Mouse (Mus musculus): ENCODE measurements around the gene Bax. TPM values are rescaled to one million over a fixed set of nuclear protein-coding genes. Genes with fewer than 3 reads are reported as not detected.

Gene Bax
- polyA plus RNA-seq, 1 experiment from 2014 or later, result 60.8 TPM

GRCm38 (mm10) chr7:45508561-45508960, 41.9 kb upstream of the Bax start:
- Histone ChIP-seq H3K36me3 (replicated peaks; ENCODE audit: insufficient read depth, low read length) (peaks cover 20% of the 10 kb centered on the region; the same call in 1 of the 2 replicates), H3K27ac (ENCODE audit: low read depth) (peak overlapping the region; percentile 92), H3K9ac (replicated peaks) (peak overlapping the region; percentile 94), H3K4me1 (ENCODE audit: insufficient read depth) (peaks cover 23% of the 10 kb centered on the region), H3K27me3 (ENCODE audit: insufficient read depth, low read length) (no peaks in the 10 kb centered on the region), H3K4me2 (ENCODE audit: low read depth, low read length) (peak overlapping the region; percentile 93), H3K9me3 (ENCODE audit: low read length) (no peaks in the 10 kb centered on the region), H3K4me3 (ENCODE audit: low read depth, low read length) (peak overlapping the region; percentile 95)
- DNase-seq (peak; percentile 50), ATAC-seq (peak; percentile 63)
- no peak for TF ChIP-seq CTCF (IDR thresholded peaks at IDR 0.05; ENCODE audit: low read depth)
- peak; percentile 88 for TF ChIP-seq EP300 (IDR thresholded peaks at IDR 0.05; ENCODE audit: low read depth)
- 57% methylated on average over 6 of the region's 6 CpGs for WGBS (ENCODE audit: insufficient replicate concordance)

- no peak overlapping the region for H3K27ac ChIP-seq (ENCODE audit: low read depth)
- TF ChIP-seq EP300 (IDR thresholded peaks at IDR 0.05; ENCODE audit: low read depth) (no peak), CTCF (IDR thresholded peaks at IDR 0.05; ENCODE audit: low read depth) (no peak)
- peak overlapping the region; percentile 93 for H3K4me2 ChIP-seq (ENCODE audit: low read depth, low read length)
- no peaks in the 10 kb centered on the region for H3K9me3 ChIP-seq (ENCODE audit: low read length)
- WGBS (ENCODE audit: insufficient replicate concordance), result 81% methylated on average over 6 of the region's 6 CpGs
- H3K36me3 ChIP-seq (replicated peaks; ENCODE audit: insufficient read depth, low read length), result peaks cover 27% of the 10 kb centered on the region; the same call in 1 of the 2 replicates
- H3K27me3 ChIP-seq (ENCODE audit: insufficient read depth, low read length), result no peaks in the 10 kb centered on the region
- peak overlapping the region; percentile 95; the same call in 1 of the 2 replicates for H3K4me3 ChIP-seq (ENCODE audit: low read depth, low read length)
- H3K9ac ChIP-seq (replicated peaks), result peak overlapping the region; percentile 57
- DNase-seq (no peak), ATAC-seq (no peak)
- peaks cover 23% of the 10 kb centered on the region for H3K4me1 ChIP-seq (ENCODE audit: insufficient read depth)
Observed at GRCm38 (mm10) chr7:45507583-45507982, 40.9 kb upstream of the Bax start.

GRCm38 (mm10) chr7:45498427-45498826, 31.7 kb upstream of the Bax start:
- Histone ChIP-seq H3K27me3 (ENCODE audit: insufficient read depth, low read length) (no peaks in the 10 kb centered on the region), H3K9ac (replicated peaks) (no peak overlapping the region), H3K27ac (ENCODE audit: low read depth) (no peak overlapping the region), H3K4me2 (ENCODE audit: low read depth, low read length) (no peak overlapping the region), H3K4me1 (ENCODE audit: insufficient read depth) (no peaks in the 10 kb centered on the region), H3K4me3 (ENCODE audit: low read depth, low read length) (no peak overlapping the region), H3K36me3 (replicated peaks; ENCODE audit: insufficient read depth, low read length) (peaks cover 91% of the 10 kb centered on the region), H3K9me3 (ENCODE audit: low read length) (no peaks in the 10 kb centered on the region)
- no peak for DNase-seq
- no peak for ATAC-seq
- 96% methylated on average over 6 of the region's 6 CpGs for WGBS (ENCODE audit: insufficient replicate concordance)
- TF ChIP-seq EP300 (IDR thresholded peaks at IDR 0.05; ENCODE audit: low read depth), result no peak
- no peak for TF ChIP-seq CTCF (IDR thresholded peaks at IDR 0.05; ENCODE audit: low read depth)

- Histone ChIP-seq H3K9me3 (ENCODE audit: low read length) (no peaks in the 10 kb centered on the region), H3K27ac (ENCODE audit: low read depth) (no peak overlapping the region), H3K4me3 (ENCODE audit: low read depth, low read length) (no peak overlapping the region), H3K4me2 (ENCODE audit: low read depth, low read length) (no peak overlapping the region), H3K36me3 (replicated peaks; ENCODE audit: insufficient read depth, low read length) (peaks cover 66% of the 10 kb centered on the region), H3K27me3 (ENCODE audit: insufficient read depth, low read length) (no peaks in the 10 kb centered on the region), H3K9ac (replicated peaks) (no peak overlapping the region), H3K4me1 (ENCODE audit: insufficient read depth) (peaks cover 19% of the 10 kb centered on the region)
- WGBS (ENCODE audit: insufficient replicate concordance), result 83% methylated on average over 9 of the region's 9 CpGs
- no peak for TF ChIP-seq EP300 (IDR thresholded peaks at IDR 0.05; ENCODE audit: low read depth)
- no peak for TF ChIP-seq CTCF (IDR thresholded peaks at IDR 0.05; ENCODE audit: low read depth)
- DNase-seq, result no peak
- no peak for ATAC-seq
Observed at GRCm38 (mm10) chr7:45494548-45494947, 27.9 kb upstream of the Bax start.

- H3K4me1 ChIP-seq (ENCODE audit: insufficient read depth), result peaks cover 31% of the 10 kb centered on the region
- ATAC-seq (peak; percentile 66), DNase-seq (no peak)
- no peaks in the 10 kb centered on the region for H3K27me3 ChIP-seq (ENCODE audit: insufficient read depth, low read length)
- H3K9ac ChIP-seq (replicated peaks), result no peak overlapping the region
- H3K9me3 ChIP-seq (ENCODE audit: low read length), result no peaks in the 10 kb centered on the region
- no peak overlapping the region for H3K4me2 ChIP-seq (ENCODE audit: low read depth, low read length)
- H3K36me3 ChIP-seq (replicated peaks; ENCODE audit: insufficient read depth, low read length), result peaks cover 50% of the 10 kb centered on the region
- H3K4me3 ChIP-seq (ENCODE audit: low read depth, low read length), result no peak overlapping the region
- peak overlapping the region; percentile 58; the same call in 1 of the 2 replicates for H3K27ac ChIP-seq (ENCODE audit: low read depth)
- 88% methylated on average over 5 of the region's 5 CpGs for WGBS (ENCODE audit: insufficient replicate concordance)
- TF ChIP-seq EP300 (IDR thresholded peaks at IDR 0.05; ENCODE audit: low read depth) (no peak), CTCF (IDR thresholded peaks at IDR 0.05; ENCODE audit: low read depth) (no peak)
Observed at GRCm38 (mm10) chr7:45492951-45493350, 26.3 kb upstream of the Bax start.

- Histone ChIP-seq H3K4me3 (ENCODE audit: low read depth, low read length) (no peak overlapping the region), H3K9me3 (ENCODE audit: low read length) (no peaks in the 10 kb centered on the region), H3K4me2 (ENCODE audit: low read depth, low read length) (no peak overlapping the region), H3K27ac (ENCODE audit: low read depth) (peak overlapping the region; percentile 87; the same call in 1 of the 2 replicates), H3K27me3 (ENCODE audit: insufficient read depth, low read length) (no peaks in the 10 kb centered on the region), H3K36me3 (replicated peaks; ENCODE audit: insufficient read depth, low read length) (peaks cover 44% of the 10 kb centered on the region), H3K9ac (replicated peaks) (no peak overlapping the region), H3K4me1 (ENCODE audit: insufficient read depth) (peaks cover 34% of the 10 kb centered on the region)
- 90% methylated on average over 8 of the region's 8 CpGs for WGBS (ENCODE audit: insufficient replicate concordance)
- ATAC-seq, result no peak
- TF ChIP-seq CTCF (IDR thresholded peaks at IDR 0.05; ENCODE audit: low read depth) (no peak), EP300 (IDR thresholded peaks at IDR 0.05; ENCODE audit: low read depth) (no peak)
- no peak for DNase-seq
Observed at GRCm38 (mm10) chr7:45492225-45492844, 25.6 kb upstream of the Bax start.
